Mouse (Mus musculus): ENCODE data around the gene Phf20. TPM values are rescaled to one million over a fixed set of nuclear protein-coding genes. Genes with fewer than 3 reads are reported as not detected.

Phf20 gene
- total RNA-seq, 2 experiments from 2014 or later, result 46.8 to 53.8 TPM

DNA sequence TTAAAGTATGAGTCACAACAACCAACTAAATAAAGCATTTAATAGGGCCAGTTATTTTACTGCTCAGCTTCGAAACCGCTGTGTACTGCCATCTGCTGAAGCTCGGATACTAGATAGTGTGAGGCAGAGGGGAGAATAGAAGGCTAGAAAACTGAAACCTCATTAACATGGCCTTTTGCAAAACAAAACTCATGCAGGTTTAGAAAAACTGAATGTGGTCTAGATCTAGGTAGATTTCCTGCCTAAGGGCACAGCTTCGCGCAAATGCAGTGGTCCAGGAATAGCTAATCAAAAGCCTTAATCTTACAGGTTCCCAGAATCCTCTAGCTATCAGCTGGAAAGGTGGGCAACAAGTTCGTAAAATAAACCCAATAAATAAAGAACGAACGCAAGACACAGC is 115.2 kb downstream of the Phf20 start:
- no peak for ATAC-seq (replicated peaks; ENCODE audit: poor library complexity)

DNA sequence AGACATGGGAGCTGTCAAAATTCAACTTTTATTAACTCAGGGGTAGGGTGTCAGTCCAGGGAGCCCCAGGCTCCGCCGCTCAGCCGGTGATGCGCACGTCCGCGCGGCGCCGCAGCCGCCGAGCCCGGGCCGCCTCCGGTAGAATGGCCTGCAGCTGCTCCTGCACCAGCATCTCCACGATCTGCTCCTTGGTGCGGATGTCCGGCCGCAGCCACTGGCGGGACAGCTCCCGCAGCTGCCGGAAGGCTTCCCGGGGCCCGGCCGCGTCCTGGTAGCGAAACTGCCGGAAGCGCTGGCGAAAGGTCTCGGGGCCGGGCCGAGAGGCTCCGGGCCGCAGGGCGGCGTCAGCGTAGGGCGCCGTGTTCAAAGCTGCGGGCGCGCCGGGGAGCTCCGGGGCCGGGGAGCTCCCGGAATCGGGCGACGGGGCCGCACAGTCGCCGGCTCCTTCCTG is 115.6 kb downstream of the Phf20 start:
- peak; percentile 49 for ATAC-seq (replicated peaks; ENCODE audit: poor library complexity)

DNA sequence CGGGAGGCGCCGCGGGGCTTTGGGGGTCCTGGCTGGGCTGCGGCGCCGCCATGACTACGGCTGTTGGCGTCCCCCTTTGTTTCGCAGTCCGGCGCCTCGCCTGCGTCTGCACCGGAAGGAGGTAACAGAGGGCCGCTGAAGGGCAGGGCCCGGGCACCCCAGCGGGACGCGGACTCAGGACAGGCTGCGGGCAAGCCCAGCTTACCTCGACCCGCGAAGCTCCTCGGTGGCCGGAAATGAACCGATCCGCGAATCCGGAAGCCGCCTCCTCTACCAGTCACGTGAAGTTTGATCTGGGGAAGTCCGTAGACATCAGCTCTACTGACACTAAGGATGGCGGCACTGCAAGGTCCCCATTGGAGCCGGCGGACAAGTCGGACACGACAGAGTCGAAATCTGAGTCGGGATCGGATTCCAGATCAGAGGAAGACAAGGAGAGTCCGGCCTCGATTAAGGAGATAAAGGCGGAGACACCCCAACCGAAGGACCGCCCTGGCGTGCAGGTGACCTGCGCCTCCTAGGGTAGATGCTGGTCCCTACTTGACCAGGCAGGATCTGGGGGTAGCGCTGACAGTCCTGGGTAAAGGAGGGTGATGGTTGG is 116.1 kb downstream of the Phf20 start, which contains the start of the genes Cnbd2 and Scand1:
Gene Cnbd2 (plus strand): TSS at position 3 of the 601 bp plus-strand sequence.
Gene Scand1 (minus strand): TSS at position 408 of the 601 bp plus-strand sequence.
- ATAC-seq (replicated peaks; ENCODE audit: poor library complexity), result peak; percentile 89

DNA sequence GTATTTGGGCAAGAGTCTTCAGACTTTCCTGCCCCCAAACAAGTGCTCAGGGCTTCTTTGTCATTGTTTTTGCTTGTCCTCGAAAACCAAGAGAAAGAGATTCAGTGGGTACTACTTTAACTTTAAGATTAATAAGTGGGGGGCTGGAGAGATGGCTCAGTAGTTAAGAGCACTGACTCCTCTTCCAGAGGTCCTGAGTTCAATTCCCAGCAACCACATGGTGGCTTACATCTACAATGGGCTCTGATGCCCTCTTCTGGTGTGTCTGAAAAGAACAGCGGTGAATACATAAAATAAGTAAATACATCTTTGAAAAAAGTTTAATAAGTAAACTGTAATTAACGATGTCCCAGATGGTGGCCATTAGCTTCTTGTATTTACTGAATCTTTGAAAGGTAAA is 116.9 kb downstream of the Phf20 start:
- no peak for ATAC-seq (replicated peaks; ENCODE audit: poor library complexity)

DNA sequence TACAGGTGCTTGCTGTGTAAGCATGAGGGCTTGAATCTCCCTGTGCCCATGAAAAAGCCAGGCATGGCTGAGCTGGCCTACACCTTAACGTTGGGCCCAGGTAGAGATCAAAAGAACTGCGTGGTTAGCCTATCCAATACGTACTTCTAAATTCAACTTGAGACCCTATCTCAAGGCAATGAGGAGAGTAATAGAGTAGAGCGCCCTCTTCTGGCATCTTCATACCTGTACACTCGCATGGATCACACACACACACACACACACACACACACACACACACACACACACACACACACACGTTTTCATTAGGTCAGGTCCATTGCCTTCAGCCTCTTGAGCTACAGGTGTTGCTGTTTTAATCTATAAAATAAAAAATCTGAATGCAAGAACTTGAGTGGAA is 118.5 kb downstream of the Phf20 start:
- ATAC-seq (replicated peaks; ENCODE audit: poor library complexity), result no peak

DNA sequence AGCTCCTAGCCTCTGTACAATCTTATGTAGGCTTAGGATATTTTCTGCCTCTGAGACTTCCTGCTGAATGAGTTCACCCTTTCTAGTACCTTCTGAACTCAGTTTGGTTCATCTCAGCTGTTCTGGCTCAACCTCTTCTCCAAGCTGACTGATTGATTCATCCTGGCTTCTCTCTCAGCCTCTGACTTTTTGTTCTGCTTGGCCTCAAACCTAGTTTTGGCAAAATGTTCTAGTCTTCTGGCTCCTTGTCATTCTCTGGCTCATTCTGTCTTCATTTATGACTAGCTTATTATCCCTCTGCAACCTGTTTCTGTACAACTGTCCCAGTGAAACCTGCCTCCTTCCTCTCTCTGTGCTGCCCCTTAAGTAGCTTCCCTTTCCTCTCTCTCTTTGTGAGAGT is 122.2 kb downstream of the Phf20 start:
- ATAC-seq (replicated peaks; ENCODE audit: poor library complexity), result no peak

DNA sequence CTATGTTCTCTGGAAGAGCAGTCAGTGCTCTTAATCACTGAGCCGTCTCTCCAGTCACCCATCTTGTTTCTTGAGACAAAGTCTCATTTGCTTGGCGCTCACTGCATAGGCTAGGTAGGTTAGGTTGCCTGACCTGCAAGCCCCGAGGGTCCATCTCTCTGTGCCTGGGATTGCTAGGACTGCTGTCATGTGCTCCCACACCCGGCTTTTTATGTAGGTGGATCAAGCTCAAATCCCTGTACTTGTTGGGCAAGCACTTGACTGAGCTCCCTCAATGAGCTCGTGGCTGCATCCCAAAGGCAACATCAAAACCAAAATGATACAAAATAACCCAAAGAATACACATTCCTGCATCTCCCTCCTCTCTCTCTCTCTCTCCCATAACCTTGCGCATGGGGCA is 125.3 kb downstream of the Phf20 start:
- no peak for ATAC-seq (replicated peaks; ENCODE audit: poor library complexity)

DNA sequence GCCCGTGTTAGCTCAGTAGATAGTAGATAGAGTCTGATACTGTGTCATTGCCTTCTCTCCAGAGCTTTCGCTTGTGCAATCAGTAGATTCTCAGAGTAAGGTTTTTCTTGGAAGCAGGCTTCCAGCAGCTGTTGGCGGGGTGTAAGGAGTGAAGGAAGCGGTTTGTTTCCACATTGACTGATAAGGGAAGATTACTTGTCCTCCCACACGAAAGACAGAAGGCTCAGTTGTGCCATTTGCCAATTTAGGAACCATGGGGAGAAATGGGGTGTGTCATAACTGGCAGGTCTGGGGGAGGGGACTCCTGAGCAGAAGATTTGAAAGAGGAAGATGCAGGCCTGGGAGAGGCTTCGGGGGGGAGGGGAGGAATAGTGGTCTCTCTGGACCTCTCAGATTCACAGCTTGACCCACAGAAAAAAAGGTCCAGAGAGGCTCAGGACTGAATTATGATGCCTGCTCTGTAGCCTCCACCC is 127.9 kb downstream of the Phf20 start:
- peak; percentile 93 for ATAC-seq (replicated peaks; ENCODE audit: poor library complexity)

DNA sequence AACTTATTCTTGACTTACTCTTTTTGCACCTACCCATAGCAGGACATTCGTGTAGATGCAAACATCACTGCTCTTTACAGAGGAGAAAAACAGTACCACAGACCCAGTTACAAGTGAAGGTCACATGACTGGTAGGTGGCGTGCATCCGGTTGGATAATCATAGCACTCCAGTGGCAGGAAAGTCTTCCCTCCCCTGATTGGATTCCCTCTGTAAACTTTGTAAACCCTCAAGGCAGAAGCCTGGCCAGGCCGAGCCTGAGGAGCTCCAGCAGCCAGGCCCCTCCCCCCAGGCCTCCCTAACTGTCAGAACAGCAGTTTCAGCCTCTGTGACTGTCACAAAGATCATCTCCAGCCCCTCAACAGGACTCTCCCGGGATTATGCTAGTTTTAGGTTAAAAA is 128.4 kb downstream of the Phf20 start:
- ATAC-seq (replicated peaks; ENCODE audit: poor library complexity), result peak; percentile 40

DNA sequence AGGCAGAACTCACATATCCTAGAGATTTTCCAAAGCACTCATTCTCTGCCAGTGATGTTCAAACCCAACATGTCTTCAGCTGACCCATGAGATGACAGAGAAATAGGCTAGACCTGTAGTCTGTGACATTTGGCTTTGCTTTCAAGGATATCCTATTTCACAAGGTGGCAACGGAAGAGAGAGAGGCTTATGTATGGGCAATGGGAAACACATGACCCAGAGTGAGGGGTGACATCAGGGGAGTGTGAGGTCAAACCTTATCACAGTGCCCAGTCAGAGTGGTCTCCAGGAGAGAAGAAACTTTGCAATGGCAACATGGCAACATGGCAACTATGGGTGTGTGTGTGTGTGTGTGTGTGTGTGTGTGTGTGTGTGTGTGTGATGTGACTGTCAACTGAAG is 134.4 kb downstream of the Phf20 start:
- ATAC-seq (replicated peaks; ENCODE audit: poor library complexity), result peak; percentile 75

DNA sequence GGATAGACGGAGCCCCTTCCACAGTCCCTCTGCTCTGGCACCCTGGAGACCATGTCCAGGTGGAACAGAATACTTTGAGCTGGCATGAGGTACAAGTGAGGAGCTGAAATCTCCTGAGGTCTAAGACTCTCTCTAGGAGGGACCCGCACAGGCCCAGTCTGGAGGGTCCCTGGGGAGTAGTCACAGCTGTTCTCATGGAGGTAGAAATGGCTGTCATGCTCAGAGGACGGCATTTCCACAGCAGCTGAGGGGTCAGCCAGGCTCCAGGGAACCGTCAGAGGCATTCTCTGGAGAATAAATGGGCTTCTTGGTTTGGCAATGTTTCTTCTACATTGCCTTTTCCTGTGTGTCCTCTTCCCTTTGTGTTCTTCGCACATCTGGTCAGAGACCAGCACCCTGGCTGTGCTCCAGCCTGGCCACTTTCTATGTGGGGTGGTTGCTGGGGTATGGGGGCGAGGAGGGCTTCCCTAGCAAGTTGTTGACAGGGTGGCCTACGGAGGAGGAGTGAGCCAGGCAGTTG is 135.2 kb downstream of the Phf20 start:
- no peak for ATAC-seq (replicated peaks; ENCODE audit: poor library complexity)

DNA sequence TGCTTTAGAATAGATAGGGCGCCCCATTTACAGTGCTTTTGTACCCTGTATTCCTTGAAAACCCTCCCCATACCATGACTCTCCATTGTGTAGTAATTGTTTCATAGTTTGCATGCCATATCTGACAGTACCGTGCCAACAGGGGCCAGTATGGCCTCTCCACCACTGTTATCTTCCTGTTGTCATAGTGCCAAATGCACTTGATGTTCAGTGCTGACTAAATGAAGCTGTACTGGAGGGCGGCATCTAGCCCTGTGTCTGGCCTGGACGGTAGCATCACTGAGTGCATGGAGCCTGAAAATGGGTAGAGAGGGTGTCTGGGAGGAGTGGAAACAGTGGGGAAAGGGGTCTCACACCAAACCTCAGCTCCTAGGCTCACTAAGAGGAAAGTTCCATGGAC is 143.8 kb downstream of the Phf20 start:
- peak; percentile 57 for ATAC-seq (replicated peaks; ENCODE audit: poor library complexity)

DNA sequence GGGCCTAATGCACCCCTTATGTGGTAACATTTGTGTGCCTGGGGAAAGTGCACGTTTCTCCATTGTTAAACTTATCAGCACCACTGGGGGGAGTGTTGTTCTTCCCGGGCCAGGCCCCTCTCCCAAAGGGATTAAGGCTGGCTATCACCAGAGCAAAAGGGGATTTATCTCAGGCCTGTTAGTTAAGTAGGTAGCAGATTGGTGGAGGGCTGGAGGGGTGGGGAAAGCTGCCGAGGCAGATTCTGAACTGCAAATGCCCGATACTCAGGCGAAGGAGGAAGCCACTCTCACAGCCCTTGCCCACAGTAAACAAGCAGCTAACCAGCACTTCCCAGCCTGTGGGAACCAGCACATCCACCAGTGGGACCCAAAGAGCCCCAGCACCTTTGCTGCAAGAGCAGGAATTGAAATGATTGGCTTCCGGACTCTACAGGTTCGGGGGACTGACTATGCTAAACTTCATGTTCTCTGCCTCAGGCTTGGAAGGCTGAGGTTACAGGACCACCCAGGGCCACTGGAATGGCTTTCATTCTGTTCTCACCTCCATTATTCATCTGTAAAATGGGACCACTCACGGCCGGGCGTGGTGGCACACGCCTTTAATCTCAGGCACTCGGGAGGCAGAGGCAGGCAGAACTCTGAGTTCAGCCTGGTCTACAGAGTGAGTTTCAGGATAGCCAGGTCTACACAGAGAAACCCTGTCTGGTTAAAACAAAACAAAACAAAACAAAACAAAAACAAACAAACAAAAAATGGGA is 148.7 kb downstream of the Phf20 start:
- ATAC-seq (replicated peaks; ENCODE audit: poor library complexity), result peak; percentile 46; the same call in 1 of the 2 replicates

DNA sequence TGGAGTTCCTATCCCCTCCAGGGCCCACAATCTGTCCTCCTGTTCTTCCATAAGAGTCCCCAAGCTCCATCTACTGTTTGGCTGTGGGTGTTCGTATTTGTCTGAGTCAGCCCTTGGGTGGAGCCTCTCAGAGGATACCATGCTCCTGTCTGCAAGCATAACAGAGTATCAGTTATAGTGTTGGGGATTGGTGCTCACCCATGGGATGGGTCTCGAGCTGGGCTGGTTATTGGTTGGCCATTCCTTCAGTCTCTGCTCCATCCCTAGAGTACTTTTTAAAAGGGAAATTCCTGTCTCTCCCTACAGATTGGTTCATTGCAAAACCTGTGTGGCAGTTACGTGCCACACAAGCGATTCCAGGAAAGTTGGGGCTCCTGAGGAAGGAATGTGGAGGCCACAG is 152.5 kb downstream of the Phf20 start:
- no peak for ATAC-seq (replicated peaks; ENCODE audit: poor library complexity)

DNA sequence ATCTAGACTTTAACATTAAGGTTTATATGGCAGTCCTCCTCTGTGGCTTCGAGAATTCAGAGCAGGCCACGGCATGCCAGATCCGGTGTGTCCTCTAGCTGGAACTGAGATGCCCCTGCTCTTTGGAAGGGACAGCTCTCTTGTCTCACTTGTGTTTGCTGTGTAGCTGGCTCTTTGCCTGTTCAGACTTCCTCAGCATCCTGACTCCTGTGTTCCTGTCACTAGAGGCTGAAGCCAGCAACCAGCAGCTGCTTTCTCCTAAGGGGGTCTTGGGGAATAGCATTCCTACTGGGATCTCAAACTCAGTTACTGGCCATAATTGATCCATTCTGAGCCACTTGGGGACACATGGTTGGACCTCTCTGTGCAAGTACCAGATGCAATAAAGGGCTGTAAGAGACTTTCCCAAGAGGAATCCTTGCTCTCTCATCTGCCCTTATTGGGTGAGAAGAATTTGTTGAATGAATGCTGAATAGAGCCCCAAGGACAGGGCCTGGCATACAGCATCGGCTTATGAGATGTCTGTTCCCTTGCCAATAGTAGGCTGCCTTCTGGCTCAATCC is 153.1 kb downstream of the Phf20 start:
- ATAC-seq (replicated peaks; ENCODE audit: poor library complexity), result no peak

DNA sequence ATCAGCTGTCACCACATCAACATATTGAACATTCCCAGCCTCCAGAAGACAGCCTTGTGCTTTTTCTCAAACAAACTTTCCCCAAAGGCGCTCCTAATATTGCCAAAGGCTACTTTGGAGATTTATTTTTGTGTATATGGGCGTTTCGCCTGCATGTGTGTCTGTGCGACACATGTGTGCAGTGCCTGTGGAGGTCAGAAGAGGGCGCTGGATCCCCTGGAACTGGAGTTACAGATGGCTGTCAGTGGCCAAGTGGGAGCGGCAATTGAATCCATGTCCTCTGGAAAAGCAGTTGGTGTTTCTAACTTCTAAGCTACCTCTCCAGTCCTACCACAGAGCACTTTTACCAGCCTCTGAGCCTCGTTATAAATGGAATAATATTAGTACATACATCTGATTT is 155.0 kb downstream of the Phf20 start:
- no peak for ATAC-seq (replicated peaks; ENCODE audit: poor library complexity)

DNA sequence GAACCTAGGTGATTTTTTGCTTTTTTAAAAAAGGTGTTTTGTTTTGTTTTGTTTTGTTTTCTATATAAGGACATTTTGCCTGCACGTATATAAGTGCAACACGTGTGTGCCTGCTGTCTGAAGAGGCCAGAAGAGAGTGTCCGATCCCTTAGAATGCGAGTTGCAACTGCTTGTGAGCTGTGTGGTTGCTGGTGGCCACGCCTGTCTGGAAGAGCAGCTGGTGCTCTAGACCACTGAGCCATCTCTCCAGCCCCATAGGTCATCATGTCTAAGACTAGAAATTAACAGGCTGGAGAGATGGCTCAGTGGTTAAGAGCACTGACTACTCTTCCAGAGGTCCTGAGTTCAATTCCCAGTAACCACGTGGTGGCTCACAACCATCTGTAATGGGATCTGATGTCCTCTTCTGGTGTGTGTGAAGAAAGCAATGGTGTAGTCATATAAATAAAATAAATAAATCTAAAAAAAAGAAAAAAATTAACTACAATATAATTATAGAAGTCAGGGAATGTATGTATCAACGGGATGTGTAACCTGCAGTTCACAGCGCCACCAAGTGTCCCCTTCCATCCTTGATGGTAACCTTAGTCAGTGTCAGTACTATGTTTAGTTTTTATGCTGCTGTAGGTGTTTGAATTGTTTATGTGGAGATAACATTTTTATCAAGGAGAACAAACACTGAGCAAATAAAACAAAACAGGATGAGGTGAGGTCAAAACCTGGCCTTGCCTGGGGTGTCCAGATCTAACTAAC is 156.3 kb downstream of the Phf20 start:
- peak; percentile 50; the same call in 1 of the 2 replicates for ATAC-seq (replicated peaks; ENCODE audit: poor library complexity)

DNA sequence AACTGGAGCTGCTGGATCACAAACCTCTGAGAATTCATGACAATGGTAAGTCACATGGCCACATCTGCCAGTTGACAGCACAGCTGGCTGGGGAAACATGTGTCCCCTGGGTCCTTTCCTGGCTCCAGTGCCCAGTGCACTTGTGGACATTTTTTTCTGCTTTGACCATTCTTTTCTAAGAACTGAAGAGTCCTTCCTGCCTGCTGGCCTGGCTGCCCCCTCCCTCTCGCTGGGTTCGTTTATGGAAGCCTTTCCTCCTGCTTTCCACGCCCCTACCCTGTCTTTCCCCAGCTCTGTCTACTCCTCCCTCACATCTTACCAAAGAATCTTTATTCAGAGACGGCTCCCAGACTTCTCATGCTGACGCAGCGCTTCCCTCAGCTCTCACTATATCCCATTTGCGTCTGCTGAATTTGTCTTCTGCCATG is 157.0 kb downstream of the Phf20 start:
- ATAC-seq (replicated peaks; ENCODE audit: poor library complexity), result no peak

DNA sequence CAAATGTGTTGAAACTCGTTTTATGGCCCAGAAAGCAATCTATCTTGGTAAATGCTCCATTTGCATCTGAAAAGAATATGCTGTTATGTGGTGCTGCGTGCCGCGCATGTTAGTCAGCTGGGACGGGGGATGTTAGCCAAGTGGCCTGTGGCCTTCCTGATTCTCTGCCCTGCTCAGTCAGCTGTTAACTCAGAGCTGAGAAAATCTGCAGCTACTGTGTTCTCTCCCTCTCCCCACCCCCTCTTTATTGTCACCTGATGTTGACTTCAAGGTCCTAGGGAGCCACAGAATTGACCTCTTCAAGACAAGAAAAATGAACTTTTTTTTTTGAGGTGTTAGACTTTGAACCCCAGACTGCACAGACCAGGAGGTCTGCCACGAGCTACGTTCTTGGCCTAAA is 159.8 kb downstream of the Phf20 start:
- ATAC-seq (replicated peaks; ENCODE audit: poor library complexity), result no peak
